Mouse (Mus musculus) embryonic facial prominence, embryonic 12.5 days (tissue): ENCODE data around the gene Samd10. TPM values are rescaled to one million over a fixed set of nuclear protein-coding genes. Genes with fewer than 3 reads are reported as not detected.

Source experiments
- ATAC-seq: fragments of 200-750 bp; cut with Nextera tagmentation; 2 replicates; pipeline ENCODE4 v1.8.0; 2017; ENCODE audit not compliant: insufficient number of reproducible peaks, insufficient read depth, low FRiP score, low TSS enrichment
- H3K27ac ChIP-seq: fragments of 300-500 bp; sonication (generic); 2 replicates; pipeline ENCODE4 v1.5.1; 2016; ENCODE audit warnings: mild to moderate bottlenecking
- H3K27me3 ChIP-seq: fragments of 300-500 bp; sonication (generic); 2 replicates; pipeline ENCODE4 v1.6.1; 2016; ENCODE audit warnings: mild to moderate bottlenecking, moderate library complexity
- H3K36me3 ChIP-seq: fragments of 300-500 bp; sonication (generic); 2 replicates; pipeline ENCODE4 v1.6.1; 2016; ENCODE audit warnings: mild to moderate bottlenecking
- H3K4me1 ChIP-seq: fragments of 300-500 bp; sonication (generic); 2 replicates; pipeline ENCODE4 v1.6.1; 2016
- H3K4me2 ChIP-seq: fragments of 300-500 bp; sonication (generic); replicated peaks from 2 replicates; pipeline ENCODE4 v1.6.1; 2016; ENCODE audit warnings: mild to moderate bottlenecking, moderate library complexity
- H3K4me3 ChIP-seq: fragments of 300-500 bp; sonication (generic); 2 replicates; pipeline ENCODE4 v1.5.1; 2016; ENCODE audit warnings: mild to moderate bottlenecking
- H3K9ac ChIP-seq: fragments of 300-500 bp; sonication (generic); 2 replicates; pipeline ENCODE4 v1.6.1; 2016; ENCODE audit warnings: mild to moderate bottlenecking, moderate library complexity
- H3K9me3 ChIP-seq: fragments of 300-500 bp; sonication (generic); 2 replicates; pipeline ENCODE4 v1.6.1; 2016; ENCODE audit warnings: mild to moderate bottlenecking, moderate library complexity
- WGBS: fragments of 180-500 bp; shearing (Covaris S2); methylation state at CpG from one replicate; pipeline ENCODE4 v1.1.7; 2016; 5-methylcytosine and 5-hydroxymethylcytosine counted together
- polyA plus RNA-seq: library from polyadenylated mRNA; unstranded; fragments of >200 nt; fragmentation: Nextera tagmentation; extraction: Ambion mirVana; gene quantifications from 2 replicates; pipeline ENCODE4 v1.2.1, GENCODE M21; 2016

The Samd10 gene
- polyA plus RNA-seq, 1 experiment from 2014 or later: 16.4 TPM

- peak overlapping the region; percentile 75 for H3K27ac ChIP-seq
- peak; percentile 86 for ATAC-seq
- no peaks in the 10 kb centered on the region for H3K9me3 ChIP-seq
- peak overlapping the region; percentile 95 for H3K4me3 ChIP-seq
- peak overlapping the region; percentile 81 for H3K4me2 ChIP-seq
- peak overlapping the region; percentile 93 for H3K9ac ChIP-seq
- WGBS: 1% methylated on average over 57 of the region's 57 CpGs
- H3K36me3 ChIP-seq: no peaks in the 10 kb centered on the region
- peaks cover 27% of the 10 kb centered on the region for H3K27me3 ChIP-seq
- H3K4me1 ChIP-seq: peaks cover 12% of the 10 kb centered on the region
These were observed 2.1 kb upstream of the Samd10 start for GRCm38 (mm10) chr2:181600828-181601750.

- ATAC-seq: no peak
- peak overlapping the region; percentile 81 for H3K4me2 ChIP-seq
- H3K9ac ChIP-seq: peak overlapping the region; percentile 56
- WGBS: 68% methylated on average over 6 of the region's 6 CpGs
- peaks cover 27% of the 10 kb centered on the region for H3K27me3 ChIP-seq
- H3K27ac ChIP-seq: no peak overlapping the region
- H3K9me3 ChIP-seq: no peaks in the 10 kb centered on the region
- peak overlapping the region; percentile 95 for H3K4me3 ChIP-seq
- peaks cover 12% of the 10 kb centered on the region for H3K4me1 ChIP-seq
- no peaks in the 10 kb centered on the region for H3K36me3 ChIP-seq
These were observed 1.3 kb upstream of the Samd10 start for GRCm38 (mm10) chr2:181600226-181600758.

DNA sequence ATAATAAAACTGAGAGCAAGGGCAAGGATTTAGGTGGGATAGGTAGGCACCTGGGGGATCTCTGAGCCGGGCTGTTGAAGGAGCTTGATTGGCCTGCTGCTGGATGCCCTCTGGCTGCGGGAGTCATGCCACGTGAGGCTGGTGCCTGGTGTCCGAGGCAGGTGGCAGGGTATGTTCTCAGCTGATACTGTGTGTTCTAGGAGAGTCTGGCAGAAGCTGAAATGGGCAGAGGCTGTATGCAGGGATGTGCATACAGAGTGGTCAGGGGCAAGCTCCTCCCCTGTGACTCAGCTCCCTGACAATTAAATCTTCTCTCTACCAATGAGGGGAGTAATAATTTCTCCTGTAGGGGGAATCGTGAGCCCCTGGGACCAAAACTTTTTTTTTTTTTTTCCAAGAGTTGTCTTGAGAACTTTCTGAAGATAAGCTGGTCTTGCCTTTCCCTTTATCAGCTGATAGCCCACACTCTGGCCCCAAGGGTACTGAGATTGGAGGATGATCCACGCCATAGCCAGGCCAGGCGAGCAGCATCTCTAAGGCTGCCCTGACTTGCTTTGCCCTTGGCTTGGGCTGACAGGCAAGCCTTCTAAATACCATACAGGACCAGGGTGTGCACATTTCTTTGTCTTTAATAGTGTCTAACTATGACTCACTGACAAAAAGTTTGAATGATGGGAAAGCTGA is 1.5 kb downstream of the Samd10 start:
- no peaks in the 10 kb centered on the region for H3K9me3 ChIP-seq
- no peak overlapping the region for H3K4me3 ChIP-seq
- H3K4me2 ChIP-seq: no peak overlapping the region
- 66% methylated on average over 7 of the region's 7 CpGs for WGBS
- no peak for ATAC-seq
- H3K9ac ChIP-seq: no peak overlapping the region
- H3K4me1 ChIP-seq: peaks cover 17% of the 10 kb centered on the region
- peaks cover 27% of the 10 kb centered on the region for H3K27me3 ChIP-seq
- H3K27ac ChIP-seq: no peak overlapping the region
- no peaks in the 10 kb centered on the region for H3K36me3 ChIP-seq

DNA sequence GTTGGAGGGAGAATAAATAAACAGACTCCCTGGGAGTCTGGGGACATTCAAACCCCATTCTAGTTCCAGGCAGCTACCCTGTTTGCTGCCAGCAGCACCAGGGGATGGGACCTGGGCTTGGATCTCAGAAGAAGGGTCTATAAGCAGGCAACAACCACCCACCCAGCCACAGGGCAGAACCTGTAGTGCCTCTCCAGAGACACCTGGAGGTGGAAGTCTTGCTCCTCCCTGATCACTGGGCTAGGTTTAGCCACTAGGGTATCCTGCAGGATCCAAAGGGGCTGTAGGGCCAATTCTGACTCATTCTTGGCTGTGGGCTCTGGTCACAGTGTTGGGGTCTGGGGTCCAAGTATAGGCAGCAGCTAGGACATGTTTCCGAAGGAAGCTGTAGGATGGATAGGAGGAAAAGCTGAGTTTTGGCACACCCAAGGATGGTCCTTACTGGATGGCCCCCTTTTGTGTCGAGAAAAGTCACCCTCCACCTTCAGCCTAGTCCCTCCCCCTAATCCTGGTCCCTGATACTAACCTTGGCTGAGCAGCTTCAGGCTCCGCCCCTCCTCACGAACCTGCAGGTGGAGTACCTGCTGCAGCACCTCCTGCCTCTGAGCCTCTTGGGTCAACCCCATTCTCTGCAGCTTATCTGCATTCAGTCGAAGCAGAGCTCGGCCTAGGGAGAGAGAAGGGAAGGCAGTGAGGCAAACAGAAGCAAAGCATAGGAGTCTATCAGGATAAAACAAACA is 2.6 kb downstream of the Samd10 start:
- no peak overlapping the region for H3K9ac ChIP-seq
- H3K4me3 ChIP-seq: no peak overlapping the region
- H3K9me3 ChIP-seq: no peaks in the 10 kb centered on the region
- no peak for ATAC-seq
- H3K4me2 ChIP-seq: no peak overlapping the region
- WGBS: 50% methylated on average over 6 of the region's 6 CpGs
- no peaks in the 10 kb centered on the region for H3K36me3 ChIP-seq
- no peak overlapping the region for H3K27ac ChIP-seq
- H3K27me3 ChIP-seq: peaks cover 27% of the 10 kb centered on the region
- H3K4me1 ChIP-seq: peaks cover 16% of the 10 kb centered on the region

DNA sequence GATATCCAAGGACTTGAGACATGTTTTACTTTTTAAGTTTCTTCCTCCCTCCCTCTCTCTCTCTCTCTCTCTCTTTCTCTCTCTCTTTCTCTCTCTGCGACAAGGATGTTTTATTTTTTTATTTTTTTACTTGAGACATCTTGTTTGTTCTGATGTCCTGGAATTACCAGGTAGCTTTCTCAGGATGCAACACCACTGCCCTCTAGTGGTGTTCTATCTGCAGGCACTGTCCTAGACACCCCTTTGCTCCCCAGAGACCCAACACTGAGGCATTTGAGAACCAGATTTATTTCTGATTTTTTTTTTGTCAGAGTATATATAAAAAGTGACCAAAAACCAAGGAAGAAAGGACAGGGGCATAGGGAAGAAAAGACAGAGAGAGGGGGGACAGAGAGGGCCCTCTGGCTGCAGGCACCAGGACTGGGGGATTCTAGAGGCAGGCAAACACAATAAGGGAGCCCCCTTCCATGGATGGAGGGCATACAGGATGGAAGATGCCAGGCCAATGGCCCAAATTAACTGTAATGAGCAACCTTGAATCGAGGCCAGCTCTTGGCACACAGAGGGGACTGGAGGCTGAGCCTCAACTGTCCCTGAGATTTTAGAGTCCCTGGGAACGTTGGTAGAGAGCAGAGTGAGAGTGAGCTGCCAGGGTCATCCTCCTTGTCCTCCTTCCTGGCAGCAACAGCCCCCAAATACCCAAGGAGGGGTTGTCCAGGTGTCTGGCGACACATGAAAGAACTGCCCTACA is 3.9 kb downstream of the Samd10 start:
- Histone ChIP-seq H3K36me3 (peaks cover 5% of the 10 kb centered on the region), H3K4me3 (no peak overlapping the region), H3K4me1 (peaks cover 18% of the 10 kb centered on the region), H3K9ac (no peak overlapping the region), H3K4me2 (no peak overlapping the region), H3K27me3 (peaks cover 25% of the 10 kb centered on the region), H3K27ac (no peak overlapping the region), H3K9me3 (no peaks in the 10 kb centered on the region)
- no peak for ATAC-seq
- WGBS: 76% methylated on average over 4 of the region's 4 CpGs

DNA sequence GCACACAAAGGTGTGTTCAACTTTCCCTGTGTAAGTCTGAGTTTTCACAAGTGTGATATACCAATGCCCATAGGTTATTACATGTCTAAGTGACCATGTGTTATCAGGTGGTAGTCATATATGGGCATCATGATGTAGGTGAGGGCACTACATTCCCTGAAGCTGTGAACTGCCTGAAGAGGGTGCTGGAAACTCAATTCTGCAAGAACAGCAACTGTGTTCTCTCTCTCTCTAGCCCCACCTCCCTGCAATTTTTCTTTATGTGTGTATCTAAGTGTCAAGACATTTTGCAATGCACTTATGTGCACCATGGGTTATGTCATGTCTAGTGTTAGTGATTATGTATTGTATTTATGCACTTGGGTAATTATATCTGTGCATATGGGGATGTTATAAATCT is 5.1 kb downstream of the Samd10 start:
- no peak overlapping the region for H3K9ac ChIP-seq
- H3K27me3 ChIP-seq: peaks cover 16% of the 10 kb centered on the region
- no peak for ATAC-seq
- peaks cover 17% of the 10 kb centered on the region for H3K36me3 ChIP-seq
- H3K27ac ChIP-seq: no peak overlapping the region
- peaks cover 18% of the 10 kb centered on the region for H3K4me1 ChIP-seq
- H3K4me3 ChIP-seq: no peak overlapping the region
- no peaks in the 10 kb centered on the region for H3K9me3 ChIP-seq
- H3K4me2 ChIP-seq: no peak overlapping the region

GRCm38 (mm10) chr2:181593042-181593421 is 6.0 kb downstream of the Samd10 start:
- Histone ChIP-seq H3K9ac (peak overlapping the region; percentile 94), H3K4me3 (peak overlapping the region; percentile 97), H3K4me1 (peaks cover 18% of the 10 kb centered on the region), H3K9me3 (no peaks in the 10 kb centered on the region), H3K4me2 (peak overlapping the region; percentile 77), H3K27me3 (peaks cover 7% of the 10 kb centered on the region; the same call in 1 of the 2 replicates), H3K27ac (peak overlapping the region; percentile 84), H3K36me3 (peaks cover 26% of the 10 kb centered on the region)
- ATAC-seq: peak; percentile 36; the same call in 1 of the 2 replicates
- WGBS: 8% methylated on average over 6 of the region's 6 CpGs

GRCm38 (mm10) chr2:181592231-181593041 is 6.6 kb downstream of the Samd10 start, which contains the start of gene Zfp512b:
Zfp512b (minus strand) TSS chr2:181592803.
- Histone ChIP-seq H3K4me1 (peaks cover 18% of the 10 kb centered on the region), H3K9me3 (no peaks in the 10 kb centered on the region), H3K4me2 (peak within 1 kb of the TSS; percentile 77), H3K9ac (peak within 1 kb of the TSS; percentile 94), H3K27ac (peak within 1 kb of the TSS; percentile 84), H3K4me3 (peak within 1 kb of the TSS; percentile 97), H3K36me3 (peaks cover 32% of the 10 kb centered on the region), H3K27me3 (0 out of 2 replicates have a peak, but pooled peaks cover 3% of the 10 kb centered on the region)
- ATAC-seq: peak; percentile 76
- under 1% methylated on average over 91 of the region's 97 CpGs for WGBS

DNA sequence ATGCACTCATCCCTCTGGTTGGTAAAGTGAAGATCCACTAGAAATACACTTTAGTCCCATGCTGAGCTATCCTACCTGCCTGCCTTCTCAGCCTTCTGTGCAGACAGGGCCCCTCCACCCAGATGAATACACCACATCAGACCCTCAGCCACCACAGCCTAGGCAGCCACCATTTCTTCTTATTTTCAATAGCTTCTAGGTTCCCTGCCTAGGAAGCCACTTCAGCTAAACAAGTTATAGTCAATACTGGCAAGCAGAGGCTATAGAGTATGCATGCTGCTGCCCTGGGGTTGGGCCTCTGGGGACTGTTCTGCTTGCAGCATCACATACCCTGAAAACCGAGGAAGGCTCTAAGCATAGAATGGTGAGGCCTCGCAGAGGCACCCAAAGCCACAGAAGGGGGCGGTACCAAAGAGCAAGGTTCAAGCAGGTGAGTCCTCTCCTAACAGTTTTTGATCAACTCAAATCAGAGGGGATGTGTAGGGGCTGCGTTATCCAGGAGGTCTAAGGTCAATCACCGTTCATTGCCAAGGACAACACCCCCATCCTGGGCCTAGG is 7.4 kb downstream of the Samd10 start, which contains the start of gene Prpf6:
TSS of gene Prpf6 (plus strand) at position 341 of the 558 bp plus-strand sequence.
- Histone ChIP-seq H3K4me3 (peak within 1 kb of the TSS; percentile 97), H3K27me3 (no peaks in the 10 kb centered on the region), H3K9ac (peak within 1 kb of the TSS; percentile 94), H3K9me3 (no peaks in the 10 kb centered on the region), H3K4me2 (peak within 1 kb of the TSS; percentile 77), H3K27ac (peak within 1 kb of the TSS; percentile 84), H3K36me3 (peaks cover 40% of the 10 kb centered on the region), H3K4me1 (peaks cover 18% of the 10 kb centered on the region)
- no peak for ATAC-seq
- WGBS: 8% methylated on average over 5 of the region's 5 CpGs

DNA sequence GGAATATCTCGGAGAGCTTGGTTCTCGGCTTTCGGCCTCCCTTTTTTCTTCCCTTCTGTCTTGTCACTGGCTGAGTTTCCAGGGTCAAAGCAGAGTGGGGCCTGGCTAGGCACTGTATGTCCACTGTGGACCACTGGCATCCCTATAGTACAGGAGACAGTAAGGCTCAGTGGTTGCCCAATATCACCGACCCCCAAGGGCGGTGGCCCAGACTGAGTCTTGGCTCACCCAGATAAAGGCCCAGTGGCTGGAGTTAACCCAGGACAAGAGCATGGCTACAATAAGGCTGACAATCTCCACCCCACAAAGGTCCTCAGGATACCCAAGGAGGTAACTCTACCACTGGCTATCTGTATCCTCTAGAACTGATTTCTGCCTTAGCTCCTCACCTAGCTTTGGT is 8.5 kb downstream of the Samd10 start:
- H3K9me3 ChIP-seq: no peaks in the 10 kb centered on the region
- WGBS: 95% methylated on average over 5 of the region's 5 CpGs
- H3K4me3 ChIP-seq: no peak overlapping the region
- H3K9ac ChIP-seq: no peak overlapping the region
- no peak overlapping the region for H3K27ac ChIP-seq
- H3K4me2 ChIP-seq: no peak overlapping the region
- H3K4me1 ChIP-seq: peaks cover 18% of the 10 kb centered on the region
- H3K27me3 ChIP-seq: no peaks in the 10 kb centered on the region
- ATAC-seq: no peak
- peaks cover 51% of the 10 kb centered on the region for H3K36me3 ChIP-seq
